Mouse (Mus musculus) layer of hippocampus, postnatal 14 days (tissue): Measurements from ENCODE around the gene Slc3a2. TPM values are rescaled to one million over a fixed set of nuclear protein-coding genes. Genes with fewer than 3 reads are reported as not detected.
A peak's percentile ranks its signal among the peaks of the same experiment; 100 is the strongest.

Source experiments
- DNase-seq, 2 experiments: peaks; one replicate each; pipeline ENCODE4 v3.0.0; 2021 to 2022; ENCODE audit warnings: low spot score in 2 of 2, mixed read lengths in 1 of 2
- long read RNA-seq, 2 experiments: library from polyadenylated mRNA; stranded (forward); transcript quantifications; one replicate each; pipeline ENCODE4 v2.0.0; 2021
- total RNA-seq, 2 experiments: library from RNA; stranded (reverse); gene quantifications; 2 replicates each; pipeline ENCODE4 v1.2.3; 2021

Gene Slc3a2
- 100 to 1,000 TPM; 188 to 200 TPM for total RNA-seq
- long read RNA-seq, experiment 1, transcript Slc3a2-202 (10 exons, 2,813 nt): minor isoform, 70 of 221 reads
- long read RNA-seq, experiment 1, transcript Slc3a2-201 (9 exons, 1,819 nt): major isoform, 134 of 221 reads
- long read RNA-seq, experiment 1, partial matches to known transcripts: 6 of 221 reads
- long read RNA-seq, experiment 1, other reads (novel, unspliced or antisense): 10 of 221 reads
- long read RNA-seq, experiment 2, transcript Slc3a2-201 (9 exons, 1,819 nt): major isoform, 173 of 307 reads
- long read RNA-seq, experiment 2, transcript Slc3a2-207 (8 exons, 1,393 nt): minor isoform, 5 of 307 reads
- long read RNA-seq, experiment 2, transcript Slc3a2-202 (10 exons, 2,813 nt): minor isoform, 106 of 307 reads
- long read RNA-seq, experiment 2, partial matches to known transcripts: 12 of 307 reads
- long read RNA-seq, experiment 2, other reads (novel, unspliced or antisense): 11 of 307 reads

GRCm38 (mm10) chr19:8722907-8723573 is at the start of gene Slc3a2:
Gene Slc3a2, minus strand, starts transcription at chr19:8723369.
- peak; percentile 96 to 98 for DNase-seq

- DNase-seq: peak; percentile 77 to 87
Observed at GRCm38 (mm10) chr19:8770567-8771270, 47.5 kb upstream of the Slc3a2 start, which contains the start of gene Tmem223. Gene Tmem223, plus strand, starts transcription at chr19:8770996.

DNA sequence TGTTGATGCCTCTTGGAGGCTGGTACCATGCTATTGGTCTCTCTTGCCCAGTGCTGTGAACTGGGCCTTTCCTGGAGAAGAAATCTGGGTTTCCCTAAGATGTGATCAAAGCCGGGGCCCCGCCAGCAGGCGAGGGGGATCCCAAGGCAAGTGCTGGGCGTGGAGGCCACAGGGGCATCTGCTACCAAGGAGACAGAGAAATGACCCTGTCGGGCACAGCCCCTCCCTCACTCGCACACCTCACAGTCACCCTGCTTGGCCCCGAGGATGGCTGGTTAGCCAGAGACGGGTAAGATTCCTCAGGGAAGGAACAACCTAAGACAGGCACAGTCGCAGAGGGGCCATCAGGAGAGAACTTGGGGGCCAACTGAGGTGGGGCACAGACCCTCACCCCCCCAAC is 42.4 kb upstream of the Slc3a2 start:
- DNase-seq: no peak

DNA sequence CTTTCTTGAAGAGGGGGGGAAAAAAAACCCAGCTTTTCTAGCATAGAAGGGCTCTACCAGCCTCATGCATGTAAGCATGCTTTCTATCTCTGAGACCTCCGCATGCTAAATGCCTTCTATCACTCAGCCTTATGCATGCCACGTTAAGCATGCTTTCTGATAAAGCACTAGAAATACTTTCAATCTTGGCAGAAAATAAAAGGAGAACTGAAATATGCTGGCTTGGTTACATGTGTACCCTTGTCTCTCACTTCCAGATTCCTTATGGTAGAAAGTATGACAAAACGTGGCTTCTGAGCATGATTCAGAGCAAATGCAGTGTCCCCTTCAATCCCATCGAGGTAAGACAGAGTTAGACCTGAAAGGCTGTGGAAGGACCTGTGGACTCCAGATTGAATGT is 40.1 kb upstream of the Slc3a2 start:
- DNase-seq: no peak

DNA sequence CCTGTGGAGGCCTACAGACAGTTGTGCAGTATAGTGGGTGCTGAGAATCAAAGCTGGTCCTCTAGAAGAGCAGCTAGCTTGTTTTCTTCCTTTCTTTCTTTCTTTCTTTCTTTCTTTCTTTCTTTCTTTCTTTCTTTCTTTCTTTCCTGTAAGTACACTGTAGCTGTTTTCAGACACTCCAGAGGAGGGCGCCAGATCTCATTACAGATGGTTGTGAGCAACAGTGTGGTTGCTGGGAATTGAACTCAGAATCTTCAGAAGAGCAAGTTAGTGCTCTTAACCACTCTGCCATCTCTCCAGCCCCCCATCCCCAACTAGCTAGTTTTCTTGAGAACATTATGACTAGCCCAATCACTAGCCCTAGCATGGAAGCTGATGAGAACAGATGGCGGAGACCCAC is 37.6 kb upstream of the Slc3a2 start:
- no peak for DNase-seq

DNA sequence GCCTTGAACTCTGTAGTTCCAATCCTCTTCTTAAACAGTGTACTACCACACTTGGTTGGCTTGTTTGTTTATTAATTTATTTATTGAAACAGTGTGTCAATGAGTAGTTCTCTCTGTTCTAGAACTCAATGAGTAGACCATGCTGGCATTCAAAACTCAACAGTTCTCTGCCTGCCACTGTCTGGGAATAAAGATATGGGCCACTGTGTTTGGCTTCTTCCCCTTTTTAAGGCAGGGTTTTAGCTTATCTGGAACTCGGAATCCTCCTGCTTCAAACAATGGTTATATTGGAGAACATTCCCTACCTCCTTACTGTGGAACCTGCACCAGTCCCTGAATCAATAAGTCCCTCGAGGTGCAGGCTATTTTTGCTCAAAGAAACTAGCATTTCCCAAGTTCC is 35.7 kb upstream of the Slc3a2 start:
- no peak for DNase-seq

GRCm38 (mm10) chr19:8757471-8757998 is 34.4 kb upstream of the Slc3a2 start:
- no peak for DNase-seq

DNA sequence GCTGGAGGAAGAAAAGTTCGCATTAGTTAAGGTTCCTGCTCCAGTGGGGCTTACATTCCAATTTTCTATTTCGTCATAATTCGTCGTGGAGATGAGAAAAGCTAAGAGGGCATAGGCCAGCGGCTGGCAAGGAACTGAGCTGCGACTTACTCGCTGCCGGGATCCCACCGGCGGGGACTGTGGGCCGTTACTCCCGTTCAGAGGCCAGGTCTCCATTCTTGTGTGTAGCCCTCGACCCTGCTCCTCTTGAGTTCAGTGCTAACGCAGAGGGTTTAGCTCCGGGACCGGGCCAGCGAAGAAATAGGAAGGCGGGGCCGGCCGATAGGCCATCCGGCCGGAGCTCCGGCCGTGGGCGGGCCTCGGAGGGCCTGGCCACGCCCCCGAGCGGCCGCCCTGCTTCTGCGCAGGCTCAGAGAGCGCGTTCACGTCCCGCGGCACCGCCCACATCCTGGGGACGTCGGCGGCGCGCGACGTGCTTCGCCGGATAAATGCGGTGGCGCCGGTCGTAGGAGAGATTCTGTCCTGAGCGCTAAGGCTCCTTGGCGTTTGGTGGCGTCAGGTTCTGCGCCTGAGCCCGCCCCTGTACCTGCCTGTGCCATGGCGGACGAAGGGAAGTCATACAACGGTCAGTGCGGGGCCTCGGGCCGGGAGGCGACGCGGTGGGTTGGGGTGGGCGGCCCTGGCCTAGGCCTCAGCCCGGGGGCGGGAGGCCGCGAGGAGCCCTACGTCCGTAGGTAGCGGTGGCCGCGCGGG is 33.6 kb upstream of the Slc3a2 start, which contains the start of gene Nxf1:
TSS of gene Nxf1 (plus strand) at position 439 of the 753 bp plus-strand sequence.
- peak; percentile 85 to 94 for DNase-seq

- DNase-seq: no peak
Observed at GRCm38 (mm10) chr19:8755652-8756051, 32.5 kb upstream of the Slc3a2 start.

- DNase-seq: no peak
Observed at GRCm38 (mm10) chr19:8747368-8747767, 24.2 kb upstream of the Slc3a2 start.

DNA sequence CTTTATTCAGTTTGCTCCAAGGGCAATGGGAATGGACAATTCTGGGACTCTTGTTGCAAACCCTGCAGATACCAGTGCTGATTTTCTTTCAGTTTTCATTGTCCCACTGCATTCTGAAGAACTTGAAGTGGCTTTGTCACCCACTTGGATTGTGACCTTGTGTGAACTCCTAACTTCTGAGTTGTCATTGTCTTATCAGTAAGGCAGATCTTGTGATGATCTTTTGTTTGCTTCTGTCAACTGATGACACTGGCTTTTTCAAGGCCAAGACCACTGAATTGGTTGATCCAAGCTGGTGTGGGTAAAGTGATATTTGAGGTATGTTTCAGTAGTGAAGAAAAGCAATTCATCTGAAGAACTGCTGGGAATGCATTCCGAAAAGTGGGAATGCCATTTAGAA is 22.2 kb upstream of the Slc3a2 start:
- DNase-seq: no peak

GRCm38 (mm10) chr19:8742176-8742575 is 19.0 kb upstream of the Slc3a2 start:
- no peak for DNase-seq

GRCm38 (mm10) chr19:8741243-8741869 is 18.2 kb upstream of the Slc3a2 start, which contains the start of gene Stx5a:
Gene Stx5a, plus strand, starts transcription at chr19:8741413.
- peak; percentile 96 to 97 for DNase-seq

- no peak for DNase-seq
Observed at GRCm38 (mm10) chr19:8740603-8741002, 17.4 kb upstream of the Slc3a2 start, which contains the start of gene 1700092M07Rik. Gene 1700092M07Rik, plus strand, starts transcription at chr19:8740718.

- DNase-seq: no peak
Observed at GRCm38 (mm10) chr19:8739646-8740045, 16.5 kb upstream of the Slc3a2 start.

GRCm38 (mm10) chr19:8738911-8739310 is 15.7 kb upstream of the Slc3a2 start:
- DNase-seq: no peak

DNA sequence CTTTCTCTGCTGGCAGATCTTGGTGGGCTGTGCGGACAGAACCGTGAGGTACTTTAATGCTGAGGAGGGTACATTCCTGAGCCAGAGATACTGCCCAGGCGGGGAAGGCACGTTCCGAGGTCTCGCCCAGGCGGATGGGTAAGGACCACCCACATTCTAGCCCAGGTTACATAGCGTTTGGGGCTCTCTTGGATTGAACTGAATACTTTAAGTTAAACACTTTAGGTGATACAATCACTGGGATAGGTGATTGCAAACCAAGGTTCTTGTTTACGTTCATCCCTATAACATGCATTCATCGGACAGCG is 12.9 kb upstream of the Slc3a2 start:
- no peak for DNase-seq

- DNase-seq: peak; percentile 89 to 94
Observed at GRCm38 (mm10) chr19:8735389-8736159, 12.4 kb upstream of the Slc3a2 start, which contains the start of gene Wdr74. Gene Wdr74, plus strand, starts transcription at chr19:8735827.

GRCm38 (mm10) chr19:8734334-8734733 is 11.2 kb upstream of the Slc3a2 start:
- no peak for DNase-seq
